Mouse (Mus musculus): ENCODE measurements around the gene Gsdma2. TPM values are rescaled to one million over a fixed set of nuclear protein-coding genes. Genes with fewer than 3 reads are reported as not detected.

Gene Gsdma2
- polyA plus RNA-seq, 1 experiment from 2014 or later: not detected

DNA sequence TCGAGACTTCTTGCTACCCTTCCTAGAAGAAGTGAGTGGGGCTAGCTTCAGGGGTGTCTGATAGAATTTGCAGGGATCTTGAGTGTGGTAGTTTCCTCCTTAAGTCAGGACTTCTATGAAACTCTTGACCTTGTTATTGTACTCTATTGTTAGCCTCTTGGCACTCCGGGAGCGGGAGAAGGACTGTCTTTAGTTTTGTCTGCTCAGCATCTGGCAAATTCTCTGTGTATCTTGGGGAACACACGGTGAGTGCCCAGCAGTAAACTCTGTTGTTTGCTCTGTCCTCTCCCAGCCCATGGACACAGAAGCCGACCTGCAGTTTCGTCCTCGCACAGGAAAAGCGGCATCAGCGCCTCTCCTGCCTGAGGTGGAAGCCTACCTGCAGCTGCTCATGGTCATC is 39.1 kb downstream of the Gsdma2 start:
- H3K36me3 ChIP-seq (ENCODE audit: control insufficient read depth, insufficient read depth, low read length): peaks cover 35% of the 10 kb centered on the region
- no peak overlapping the region for H3K4me2 ChIP-seq
- no peak overlapping the region for H3K27ac ChIP-seq (ENCODE audit: low read depth, low read length)
- no peak overlapping the region for H3K4me3 ChIP-seq (ENCODE audit: low read depth, low read length)
- 94% methylated on average over 9 of the region's 9 CpGs for WGBS (ENCODE audit: insufficient replicate concordance)
- no peaks in the 10 kb centered on the region for H3K9me3 ChIP-seq (replicated peaks; ENCODE audit: control insufficient read depth, low read length)
- no peak for ATAC-seq (replicated peaks; ENCODE audit: insufficient number of reproducible peaks, low FRiP score, low TSS enrichment)
- H3K9ac ChIP-seq (ENCODE audit: low read depth, low read length): no peak overlapping the region
- peaks cover 7% of the 10 kb centered on the region; the same call in 1 of the 2 replicates for H3K4me1 ChIP-seq (ENCODE audit: control insufficient read depth, insufficient read depth, low read length)
- H3K27me3 ChIP-seq (ENCODE audit: control insufficient read depth, insufficient read depth, low read length): no peaks in the 10 kb centered on the region

DNA sequence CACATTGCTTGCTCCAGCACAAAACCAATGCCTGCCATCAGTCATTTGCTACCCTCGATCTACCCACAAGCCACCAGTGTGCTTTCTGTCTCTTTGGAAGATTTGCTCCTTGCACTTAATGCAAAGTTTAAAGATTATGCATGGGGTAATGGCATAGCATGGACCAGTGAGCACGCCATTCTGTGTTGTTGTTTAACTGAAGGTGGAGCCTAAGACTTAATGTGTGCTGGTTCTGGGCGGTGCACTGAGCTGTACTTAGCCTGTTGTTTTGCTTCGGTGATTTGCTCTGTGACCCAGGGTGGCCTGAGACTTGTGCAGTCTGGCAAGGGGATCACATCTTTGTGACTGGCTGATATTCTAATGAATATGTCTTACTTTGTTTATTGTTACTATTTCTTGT is 40.4 kb downstream of the Gsdma2 start:
- H3K9ac ChIP-seq (ENCODE audit: low read depth, low read length): no peak overlapping the region
- H3K36me3 ChIP-seq (ENCODE audit: control insufficient read depth, insufficient read depth, low read length): peaks cover 41% of the 10 kb centered on the region
- ATAC-seq (replicated peaks; ENCODE audit: insufficient number of reproducible peaks, low FRiP score, low TSS enrichment): no peak
- no peak overlapping the region for H3K4me3 ChIP-seq (ENCODE audit: low read depth, low read length)
- H3K27ac ChIP-seq (ENCODE audit: low read depth, low read length): no peak overlapping the region
- no peak overlapping the region for H3K4me2 ChIP-seq
- H3K9me3 ChIP-seq (replicated peaks; ENCODE audit: control insufficient read depth, low read length): no peaks in the 10 kb centered on the region
- H3K4me1 ChIP-seq (ENCODE audit: control insufficient read depth, insufficient read depth, low read length): peaks cover 7% of the 10 kb centered on the region; the same call in 1 of the 2 replicates
- 83% methylated on average over 4 of the region's 4 CpGs for WGBS (ENCODE audit: insufficient replicate concordance)
- H3K27me3 ChIP-seq (ENCODE audit: control insufficient read depth, insufficient read depth, low read length): no peaks in the 10 kb centered on the region

DNA sequence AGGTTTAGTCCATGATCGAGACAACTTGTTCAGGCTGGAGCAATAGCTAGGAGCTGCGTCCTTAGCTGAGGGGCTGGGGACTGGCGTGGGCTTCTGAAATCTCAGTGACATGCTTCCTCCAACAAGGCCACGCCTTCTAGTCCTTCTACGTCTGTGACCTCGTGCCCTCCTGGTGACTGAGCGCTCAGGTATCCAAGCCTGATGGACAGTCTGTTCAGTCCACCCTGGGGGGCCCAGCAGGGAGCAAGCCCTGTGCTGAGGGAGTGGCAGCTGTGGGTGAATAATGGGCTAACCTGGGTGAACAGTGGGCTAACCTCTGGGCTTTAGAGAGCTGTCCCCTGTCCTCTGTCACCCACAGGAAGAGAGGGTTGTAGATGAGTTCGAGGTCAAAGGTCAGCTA is 41.5 kb downstream of the Gsdma2 start:
- WGBS (ENCODE audit: insufficient replicate concordance): 88% methylated on average over 8 of the region's 8 CpGs
- Histone ChIP-seq H3K4me1 (ENCODE audit: control insufficient read depth, insufficient read depth, low read length) (peaks cover 7% of the 10 kb centered on the region; the same call in 1 of the 2 replicates), H3K9ac (ENCODE audit: low read depth, low read length) (no peak overlapping the region), H3K36me3 (ENCODE audit: control insufficient read depth, insufficient read depth, low read length) (peaks cover 42% of the 10 kb centered on the region), H3K27me3 (ENCODE audit: control insufficient read depth, insufficient read depth, low read length) (no peaks in the 10 kb centered on the region), H3K27ac (ENCODE audit: low read depth, low read length) (no peak overlapping the region), H3K4me3 (ENCODE audit: low read depth, low read length) (no peak overlapping the region), H3K4me2 (no peak overlapping the region), H3K9me3 (replicated peaks; ENCODE audit: control insufficient read depth, low read length) (no peaks in the 10 kb centered on the region)
- no peak for ATAC-seq (replicated peaks; ENCODE audit: insufficient number of reproducible peaks, low FRiP score, low TSS enrichment)

GRCm38 (mm10) chr11:98693201-98693600 is 46.6 kb downstream of the Gsdma2 start:
- 74% methylated on average over 13 of the region's 13 CpGs for WGBS (ENCODE audit: insufficient replicate concordance)
- H3K36me3 ChIP-seq (ENCODE audit: control insufficient read depth, insufficient read depth, low read length): peaks cover 39% of the 10 kb centered on the region

GRCm38 (mm10) chr11:98693746-98694145 is 47.2 kb downstream of the Gsdma2 start:
- Histone ChIP-seq H3K4me2 (no peak overlapping the region), H3K27ac (ENCODE audit: low read depth, low read length) (no peak overlapping the region), H3K36me3 (ENCODE audit: control insufficient read depth, insufficient read depth, low read length) (peaks cover 36% of the 10 kb centered on the region), H3K4me3 (ENCODE audit: low read depth, low read length) (no peak overlapping the region), H3K27me3 (ENCODE audit: control insufficient read depth, insufficient read depth, low read length) (no peaks in the 10 kb centered on the region), H3K9ac (ENCODE audit: low read depth, low read length) (no peak overlapping the region), H3K4me1 (ENCODE audit: control insufficient read depth, insufficient read depth, low read length) (no peaks in the 10 kb centered on the region), H3K9me3 (replicated peaks; ENCODE audit: control insufficient read depth, low read length) (no peaks in the 10 kb centered on the region)
- WGBS (ENCODE audit: insufficient replicate concordance): 90% methylated on average over 9 of the region's 9 CpGs
- no peak for ATAC-seq (replicated peaks; ENCODE audit: insufficient number of reproducible peaks, low FRiP score, low TSS enrichment)

More at GRCm38 (mm10) chr11:98693201-98693600, 46.6 kb downstream of the Gsdma2 start:
- H3K4me3 ChIP-seq (ENCODE audit: low read depth, low read length): no peak overlapping the region
- ATAC-seq (replicated peaks; ENCODE audit: insufficient number of reproducible peaks, low FRiP score, low TSS enrichment): no peak
- no peak overlapping the region for H3K27ac ChIP-seq (ENCODE audit: low read depth, low read length)
- no peak overlapping the region for H3K4me2 ChIP-seq
- no peak overlapping the region for H3K9ac ChIP-seq (ENCODE audit: low read depth, low read length)
- no peaks in the 10 kb centered on the region for H3K9me3 ChIP-seq (replicated peaks; ENCODE audit: control insufficient read depth, low read length)
- H3K4me1 ChIP-seq (ENCODE audit: control insufficient read depth, insufficient read depth, low read length): no peaks in the 10 kb centered on the region
- H3K27me3 ChIP-seq (ENCODE audit: control insufficient read depth, insufficient read depth, low read length): no peaks in the 10 kb centered on the region

GRCm38 (mm10) chr11:98694301-98694700 is 47.7 kb downstream of the Gsdma2 start:
- Histone ChIP-seq H3K4me3 (ENCODE audit: low read depth, low read length) (no peak overlapping the region), H3K9ac (ENCODE audit: low read depth, low read length) (no peak overlapping the region), H3K27ac (ENCODE audit: low read depth, low read length) (no peak overlapping the region), H3K4me1 (ENCODE audit: control insufficient read depth, insufficient read depth, low read length) (no peaks in the 10 kb centered on the region), H3K4me2 (no peak overlapping the region), H3K9me3 (replicated peaks; ENCODE audit: control insufficient read depth, low read length) (no peaks in the 10 kb centered on the region), H3K36me3 (ENCODE audit: control insufficient read depth, insufficient read depth, low read length) (peaks cover 36% of the 10 kb centered on the region), H3K27me3 (ENCODE audit: control insufficient read depth, insufficient read depth, low read length) (no peaks in the 10 kb centered on the region)
- 86% methylated on average over 9 of the region's 9 CpGs for WGBS (ENCODE audit: insufficient replicate concordance)
- ATAC-seq (replicated peaks; ENCODE audit: insufficient number of reproducible peaks, low FRiP score, low TSS enrichment): no peak

- no peak for ATAC-seq (replicated peaks; ENCODE audit: insufficient number of reproducible peaks, low FRiP score, low TSS enrichment)
- H3K36me3 ChIP-seq (ENCODE audit: control insufficient read depth, insufficient read depth, low read length): peaks cover 30% of the 10 kb centered on the region
- no peak overlapping the region for H3K4me3 ChIP-seq (ENCODE audit: low read depth, low read length)
- H3K27ac ChIP-seq (ENCODE audit: low read depth, low read length): no peak overlapping the region
- no peaks in the 10 kb centered on the region for H3K27me3 ChIP-seq (ENCODE audit: control insufficient read depth, insufficient read depth, low read length)
- no peaks in the 10 kb centered on the region; the same call in 1 of the 2 replicates for H3K4me1 ChIP-seq (ENCODE audit: control insufficient read depth, insufficient read depth, low read length)
- H3K4me2 ChIP-seq: no peak overlapping the region
- 75% methylated on average over 14 of the region's 14 CpGs for WGBS (ENCODE audit: insufficient replicate concordance)
- no peak overlapping the region for H3K9ac ChIP-seq (ENCODE audit: low read depth, low read length)
- H3K9me3 ChIP-seq (replicated peaks; ENCODE audit: control insufficient read depth, low read length): no peaks in the 10 kb centered on the region
Measured at GRCm38 (mm10) chr11:98695408-98695807, 48.8 kb downstream of the Gsdma2 start.

DNA sequence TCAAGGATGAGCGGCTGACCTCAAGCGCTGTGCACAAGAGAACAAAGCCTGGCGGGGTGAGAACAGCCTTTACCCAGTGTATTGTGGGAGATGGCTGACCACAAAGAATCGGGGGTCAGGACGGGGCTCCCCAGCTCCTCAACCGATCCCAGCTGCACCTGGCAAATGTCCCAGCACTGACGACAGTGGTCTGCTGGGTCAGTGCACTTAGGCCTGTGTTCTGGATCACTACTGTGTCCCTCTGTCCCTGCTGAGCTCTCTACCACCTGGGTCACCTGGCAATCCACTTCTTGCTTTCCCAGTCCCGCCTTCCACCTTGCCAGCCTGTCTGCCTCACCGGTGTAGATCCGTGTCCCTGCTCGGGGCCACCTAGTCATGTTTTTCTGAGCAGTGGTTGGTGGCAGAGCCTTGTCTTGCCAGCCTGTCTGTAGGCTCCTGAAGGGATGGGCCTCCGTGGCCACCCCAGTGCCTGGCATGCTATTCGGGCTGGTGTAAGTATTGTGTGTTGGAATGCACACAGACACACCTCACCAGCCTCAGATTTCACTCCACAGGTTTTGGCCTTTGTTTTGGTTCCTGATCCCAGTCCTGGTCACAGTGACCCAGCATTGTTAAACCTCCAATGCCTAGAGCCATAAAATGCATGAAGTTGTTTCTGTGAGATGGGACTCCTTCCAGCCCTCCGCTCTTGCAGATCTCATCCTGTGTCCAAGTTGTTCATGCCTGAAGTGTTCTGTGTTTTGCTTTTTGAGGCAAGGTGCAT is 50.1 kb downstream of the Gsdma2 start:
- ATAC-seq (replicated peaks; ENCODE audit: insufficient number of reproducible peaks, low FRiP score, low TSS enrichment): no peak
- Histone ChIP-seq H3K27ac (ENCODE audit: low read depth, low read length) (no peak overlapping the region), H3K4me3 (ENCODE audit: low read depth, low read length) (no peak overlapping the region), H3K36me3 (ENCODE audit: control insufficient read depth, insufficient read depth, low read length) (peaks cover 21% of the 10 kb centered on the region), H3K9ac (ENCODE audit: low read depth, low read length) (no peak overlapping the region), H3K27me3 (ENCODE audit: control insufficient read depth, insufficient read depth, low read length) (no peaks in the 10 kb centered on the region), H3K4me2 (no peak overlapping the region), H3K4me1 (ENCODE audit: control insufficient read depth, insufficient read depth, low read length) (no peaks in the 10 kb centered on the region; the same call in 1 of the 2 replicates), H3K9me3 (replicated peaks; ENCODE audit: control insufficient read depth, low read length) (no peaks in the 10 kb centered on the region)
- WGBS (ENCODE audit: insufficient replicate concordance): 83% methylated on average over 14 of the region's 14 CpGs

GRCm38 (mm10) chr11:98697225-98697624 is 50.7 kb downstream of the Gsdma2 start:
- no peak overlapping the region for H3K4me3 ChIP-seq (ENCODE audit: low read depth, low read length)
- 87% methylated on average over 12 of the region's 12 CpGs for WGBS (ENCODE audit: insufficient replicate concordance)
- ATAC-seq (replicated peaks; ENCODE audit: insufficient number of reproducible peaks, low FRiP score, low TSS enrichment): no peak
- H3K4me1 ChIP-seq (ENCODE audit: control insufficient read depth, insufficient read depth, low read length): no peaks in the 10 kb centered on the region; the same call in 1 of the 2 replicates
- H3K4me2 ChIP-seq: no peak overlapping the region
- H3K36me3 ChIP-seq (ENCODE audit: control insufficient read depth, insufficient read depth, low read length): peaks cover 21% of the 10 kb centered on the region
- no peak overlapping the region for H3K27ac ChIP-seq (ENCODE audit: low read depth, low read length)
- no peak overlapping the region for H3K9ac ChIP-seq (ENCODE audit: low read depth, low read length)
- H3K27me3 ChIP-seq (ENCODE audit: control insufficient read depth, insufficient read depth, low read length): no peaks in the 10 kb centered on the region
- no peaks in the 10 kb centered on the region for H3K9me3 ChIP-seq (replicated peaks; ENCODE audit: control insufficient read depth, low read length)

All from heart, embryonic 11.5 days (tissue).